Mouse (Mus musculus) lung, adult 2 months (tissue): Measurements from ENCODE around the gene Atp8a1. TPM values are rescaled to one million over a fixed set of nuclear protein-coding genes. Genes with fewer than 3 reads are reported as not detected.
A peak's percentile ranks its signal among the peaks of the same experiment; 100 is the strongest.

Experiments
- DNase-seq: peaks from one replicate; pipeline ENCODE4 v3.0.0; 2022
- H3K4me1 ChIP-seq: fragments of 200-500 bp; 2 replicates; pipeline ENCODE4 v1.6.1; 2011; ENCODE audit warnings: low read length; ENCODE audit not compliant: control insufficient read depth, insufficient read depth
- H3K4me3 ChIP-seq: fragments of 200-500 bp; replicated peaks from 2 replicates; pipeline ENCODE3; 2011; ENCODE audit warnings: low read depth, mild to moderate bottlenecking, control low read depth, low read length; ENCODE audit errors: extremely low read depth
- CTCF ChIP-seq: fragments of 200-500 bp; IDR thresholded peaks from 2 replicates; pipeline ENCODE4 v1.5.1; 2011; ENCODE audit warnings: mild to moderate bottlenecking, low read length, control low read depth; ENCODE audit not compliant: insufficient read depth
- POLR2A ChIP-seq: fragments of 200-500 bp; IDR thresholded peaks from 2 replicates; pipeline ENCODE4 v1.6.1; 2011; ENCODE audit warnings: low read depth, mild to moderate bottlenecking, control low read depth, low read length, borderline replicate concordance; ENCODE audit errors: extremely low read depth
- WGBS: fragments of 180-500 bp; shearing (Covaris S2); methylation state at CpG from one replicate; pipeline ENCODE4 v1.1.7; 2018; 5-methylcytosine and 5-hydroxymethylcytosine counted together
- polyA plus RNA-seq: library from polyadenylated mRNA; depleted of rRNA; stranded (reverse); fragments of >200 nt; gene quantifications from 2 replicates; pipeline ENCODE4 v1.2.3, GENCODE M21; 2012

The Atp8a1 gene
- polyA plus RNA-seq, 1 experiment: 75.7 TPM

DNA sequence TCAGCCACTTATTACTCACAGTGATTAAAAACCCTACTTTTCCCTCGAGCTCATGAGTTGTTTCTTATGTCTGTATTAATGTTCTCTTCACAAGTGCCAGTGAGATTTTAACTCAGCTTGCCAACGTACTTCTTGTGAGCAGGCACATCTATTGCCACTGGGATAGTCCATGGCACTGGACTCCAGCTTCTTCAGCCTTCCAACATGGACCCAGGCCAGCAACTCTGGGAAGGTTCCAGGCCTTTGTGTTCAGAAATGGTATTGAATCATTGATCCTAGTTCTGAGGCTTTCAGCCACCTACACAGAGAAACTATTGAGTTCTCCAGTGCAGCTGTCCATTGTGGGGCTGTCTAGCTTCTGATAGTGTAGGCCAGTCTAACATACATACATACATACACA, 5.6 kb upstream of the Atp8a1 start:
- 62% methylated on average over 2 of the region's 2 CpGs for WGBS
- Histone ChIP-seq H3K4me3 (no peak overlapping the region), H3K4me1 (no peaks in the 10 kb centered on the region; the same call in 1 of the 2 replicates)
- TF ChIP-seq CTCF (no peak), POLR2A (no peak)
- no peak for DNase-seq

- DNase-seq: no peak
- 69% methylated on average over 4 of the region's 4 CpGs for WGBS
- TF ChIP-seq CTCF: no peak
- no peak for TF ChIP-seq POLR2A
- Histone ChIP-seq H3K4me1 (no peaks in the 10 kb centered on the region; the same call in 1 of the 2 replicates), H3K4me3 (no peak overlapping the region)
Observed at GRCm38 (mm10) chr5:67849411-67849810, 2.2 kb upstream of the Atp8a1 start.

DNA sequence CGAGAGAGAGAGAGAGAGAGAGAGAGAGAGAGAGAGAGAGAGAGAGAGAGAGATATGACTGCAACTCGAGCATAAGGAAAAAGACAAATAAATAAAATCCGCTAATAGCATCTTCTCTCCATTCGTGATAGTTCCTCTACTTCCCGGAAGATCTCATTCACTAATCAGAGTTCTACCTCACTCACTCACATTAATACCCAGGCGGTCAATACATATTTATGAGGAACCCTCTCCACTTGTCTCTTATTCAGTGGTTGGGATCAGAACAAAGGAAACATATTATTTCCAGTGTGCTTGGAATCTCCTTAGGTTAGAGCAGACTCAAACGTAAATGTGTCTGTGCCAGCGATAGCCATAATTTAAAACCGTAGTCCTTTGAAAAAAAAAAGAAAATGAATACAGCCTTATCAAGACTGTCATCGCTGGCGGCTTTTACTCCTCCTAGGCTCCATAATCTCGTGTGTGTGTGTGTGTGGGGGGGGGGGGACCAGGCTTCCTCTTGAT, 1.3 kb upstream of the Atp8a1 start:
- TF ChIP-seq POLR2A (no peak), CTCF (no peak)
- no peaks in the 10 kb centered on the region; the same call in none of the 2 replicates for H3K4me1 ChIP-seq
- 50% methylated on average over 12 of the region's 12 CpGs for WGBS
- H3K4me3 ChIP-seq: no peak overlapping the region
- no peak for DNase-seq

DNA sequence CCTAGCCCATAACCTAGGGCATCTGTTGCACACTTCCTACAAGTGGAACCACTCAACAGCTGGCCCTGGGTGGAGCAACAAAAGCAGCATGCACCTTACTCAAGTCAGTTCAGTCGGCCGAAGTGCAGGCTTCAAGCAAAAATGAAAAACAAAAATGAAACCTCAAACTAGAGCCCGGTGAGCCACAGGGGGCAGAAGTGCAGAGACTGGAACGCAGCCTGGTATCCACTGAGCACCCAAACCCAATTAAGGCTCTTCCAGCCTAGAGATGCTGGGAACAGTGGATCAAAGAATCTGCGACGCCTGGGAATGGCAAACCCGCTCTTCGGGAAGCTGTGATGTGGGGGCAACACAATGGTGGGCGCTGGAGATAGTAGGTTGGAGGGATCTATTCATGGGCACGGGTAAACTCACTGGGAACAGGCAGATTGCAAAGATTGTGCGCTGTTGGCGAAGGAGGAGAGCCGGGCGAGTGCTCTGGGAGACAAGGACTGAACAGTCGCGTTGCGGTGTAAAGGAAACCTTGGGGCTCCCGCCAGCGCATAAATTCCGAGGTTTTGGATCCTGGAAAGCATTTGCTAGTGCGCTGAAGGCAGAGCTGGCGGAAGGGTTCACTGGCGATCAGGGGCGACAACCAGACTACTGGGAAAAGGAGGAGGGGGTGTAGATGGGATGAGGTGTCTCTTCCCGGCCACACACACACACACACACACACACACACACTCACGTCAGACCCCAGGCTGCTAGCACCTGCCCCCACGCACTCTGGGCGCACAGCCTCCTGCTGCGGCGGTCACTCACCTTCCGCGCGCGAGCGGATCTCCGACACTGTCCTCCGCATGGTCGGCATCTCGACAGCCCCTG, 641 bp downstream of the Atp8a1 start:
- under 1% methylated on average over 39 of the region's 39 CpGs for WGBS
- H3K4me3 ChIP-seq: peak overlapping the region; percentile 86
- DNase-seq: peak; percentile 54
- TF ChIP-seq POLR2A (no peak), CTCF (peak; percentile 35; the same call in 1 of the 2 replicates)
- H3K4me1 ChIP-seq: no peaks in the 10 kb centered on the region; the same call in none of the 2 replicates

DNA sequence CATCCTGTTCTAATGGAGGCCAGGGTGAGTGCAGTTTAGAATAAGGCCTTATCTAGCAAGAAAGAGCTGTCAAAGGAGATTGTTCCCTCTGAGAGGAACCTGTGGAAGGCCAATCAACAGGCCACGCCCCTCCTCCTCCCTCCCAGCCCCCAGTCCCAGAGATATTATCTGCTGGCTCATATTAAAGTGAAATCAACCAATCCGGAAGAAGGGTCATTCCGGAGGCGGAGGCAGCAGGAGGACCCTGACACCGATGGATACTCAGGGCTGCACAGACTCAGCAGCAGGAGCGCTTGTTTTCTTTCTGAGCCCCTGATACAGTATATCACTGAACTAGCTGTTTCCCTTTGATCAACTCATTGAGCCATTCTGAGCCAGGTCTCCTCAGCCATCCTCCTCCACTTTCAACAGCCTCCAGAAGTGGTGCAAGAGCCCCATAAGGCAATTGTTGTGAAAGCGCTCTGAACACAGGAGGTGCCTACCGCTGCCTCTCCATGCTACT, 2.0 kb downstream of the Atp8a1 start:
- 10% methylated on average over 8 of the region's 8 CpGs for WGBS
- Histone ChIP-seq H3K4me1 (no peaks in the 10 kb centered on the region; the same call in none of the 2 replicates), H3K4me3 (peak overlapping the region; percentile 62)
- TF ChIP-seq CTCF (no peak), POLR2A (peak; percentile 45; the same call in 1 of the 2 replicates)
- DNase-seq: no peak

DNA sequence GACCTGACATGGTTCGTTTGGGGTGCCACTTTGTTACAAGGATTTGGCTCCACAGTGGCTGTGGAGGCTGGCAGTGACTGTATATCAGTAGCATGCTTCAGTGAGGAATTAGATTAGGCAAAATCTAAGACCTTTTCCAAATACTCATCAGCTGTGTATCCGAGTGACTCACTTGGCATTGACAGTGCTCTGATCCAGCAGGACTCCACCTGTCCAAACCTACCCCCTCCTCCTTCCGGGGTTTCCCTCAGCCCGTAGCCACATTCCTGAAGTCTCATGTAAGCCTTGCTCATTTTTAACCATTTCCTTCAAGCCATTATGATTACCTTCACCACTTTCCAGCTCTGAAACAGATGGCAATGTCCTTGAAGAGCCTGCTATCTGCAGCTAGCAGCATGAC, 3.2 kb downstream of the Atp8a1 start:
- Histone ChIP-seq H3K4me1 (no peaks in the 10 kb centered on the region; the same call in none of the 2 replicates), H3K4me3 (peak overlapping the region; percentile 31)
- TF ChIP-seq POLR2A: no peak
- TF ChIP-seq CTCF: no peak
- WGBS: 38% methylated on average over 4 of the region's 4 CpGs
- no peak for DNase-seq

DNA sequence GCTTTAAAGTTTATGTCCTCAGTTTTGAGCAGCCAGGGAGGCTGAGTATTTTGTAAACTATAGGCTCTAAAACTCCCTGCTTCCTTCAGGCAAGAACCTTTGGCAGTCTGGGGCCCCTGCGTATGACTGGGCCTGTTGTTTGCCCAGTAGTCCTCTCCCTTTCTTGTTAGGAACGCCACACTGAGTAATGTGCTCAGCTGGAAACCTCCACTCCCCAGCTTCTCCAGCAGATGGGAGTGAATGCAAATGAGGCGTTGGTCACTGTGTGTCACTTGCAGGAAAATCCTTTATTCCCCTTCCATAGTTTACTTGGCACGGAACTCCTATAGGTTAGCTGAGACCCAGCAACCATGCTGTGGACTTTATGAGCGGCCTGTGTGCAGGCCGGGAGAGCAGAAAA, 4.9 kb downstream of the Atp8a1 start:
- no peak overlapping the region for H3K4me3 ChIP-seq
- 46% methylated on average over 6 of the region's 6 CpGs for WGBS
- H3K4me1 ChIP-seq: peaks cover 9% of the 10 kb centered on the region
- DNase-seq: no peak
- no peak for TF ChIP-seq CTCF
- TF ChIP-seq POLR2A: no peak

DNA sequence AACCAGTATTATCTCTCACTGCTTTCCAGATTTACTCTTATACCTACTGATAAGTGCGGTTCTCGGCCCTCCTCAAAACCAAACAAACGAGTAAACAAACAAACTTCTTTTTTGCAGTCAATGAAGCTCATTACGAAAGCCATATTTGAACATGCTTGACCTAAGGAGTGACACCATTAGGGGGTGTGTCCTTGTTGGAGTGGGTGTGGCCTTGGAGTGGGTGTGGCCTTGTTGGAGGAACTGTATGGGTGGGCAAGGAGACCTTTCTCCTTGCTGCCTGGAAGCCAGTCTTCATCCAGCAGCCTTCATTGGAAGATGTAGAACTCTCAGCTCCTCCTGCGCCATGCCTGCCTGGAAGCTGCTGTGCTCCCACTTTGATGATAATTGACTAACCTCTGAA, 13.4 kb downstream of the Atp8a1 start:
- no peak for TF ChIP-seq POLR2A
- no peak for TF ChIP-seq CTCF
- 77% methylated on average over 5 of the region's 5 CpGs for WGBS
- Histone ChIP-seq H3K4me1 (peaks cover 18% of the 10 kb centered on the region), H3K4me3 (no peak overlapping the region)
- DNase-seq: no peak

DNA sequence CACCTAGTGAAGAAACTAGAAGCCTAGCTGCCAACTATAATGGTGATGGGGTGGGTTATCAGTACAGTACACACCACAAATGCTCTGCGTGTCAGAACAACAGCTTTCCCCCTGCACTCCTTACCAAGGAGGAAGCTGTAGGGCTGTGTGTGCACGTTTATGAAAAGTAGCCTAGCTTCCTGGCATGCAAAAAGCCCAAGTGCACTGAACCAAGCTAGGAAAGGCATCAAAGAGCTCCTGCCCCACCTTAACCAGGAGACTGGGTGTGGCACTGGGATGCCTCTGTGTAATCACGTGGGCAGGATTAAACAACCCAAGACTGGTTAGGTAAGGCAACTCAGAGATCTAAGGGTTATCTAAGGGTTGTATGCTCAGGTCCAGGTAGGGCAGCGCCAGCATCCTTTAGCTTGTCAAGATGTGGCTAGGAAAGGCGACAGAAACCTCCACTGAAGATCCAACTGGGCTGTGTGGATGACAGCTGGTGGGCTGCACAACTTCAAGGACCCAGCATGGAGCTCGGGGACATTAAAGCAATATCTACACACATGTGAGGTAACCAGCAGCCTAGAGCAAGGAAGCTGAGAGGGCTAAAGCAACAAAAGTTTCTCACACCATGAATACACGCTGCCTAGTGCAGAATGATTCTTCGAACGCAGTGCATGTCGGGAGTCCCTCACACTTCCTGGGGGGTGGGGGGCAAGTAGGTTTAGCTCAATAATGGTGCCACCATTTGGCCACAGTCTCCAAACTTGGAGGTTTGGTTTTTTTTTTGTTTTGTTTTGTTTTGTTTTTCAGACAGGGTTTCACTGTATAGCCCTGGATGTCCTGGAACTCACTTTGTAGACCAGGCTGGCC, 15.7 kb downstream of the Atp8a1 start:
- H3K4me3 ChIP-seq: no peak overlapping the region
- TF ChIP-seq CTCF (no peak), POLR2A (no peak)
- DNase-seq: no peak
- peaks cover 15% of the 10 kb centered on the region for H3K4me1 ChIP-seq
- 54% methylated on average over 10 of the region's 10 CpGs for WGBS
